Mouse (Mus musculus): ENCODE measurements around the gene Smg7. TPM values are rescaled to one million over a fixed set of nuclear protein-coding genes. Genes with fewer than 3 reads are reported as not detected.
"Not testable (repeated sequence)": the region's sequence is repeated elsewhere in the genome, so short reads cannot be mapped to it uniquely, and the experiment has no call there.

The Smg7 gene
- total RNA-seq (2022): 100 to 1,000 TPM in 2 of 4 experiments, 10 to 100 TPM in 2; 79.1 to 117 (median 92.9) TPM

DNA sequence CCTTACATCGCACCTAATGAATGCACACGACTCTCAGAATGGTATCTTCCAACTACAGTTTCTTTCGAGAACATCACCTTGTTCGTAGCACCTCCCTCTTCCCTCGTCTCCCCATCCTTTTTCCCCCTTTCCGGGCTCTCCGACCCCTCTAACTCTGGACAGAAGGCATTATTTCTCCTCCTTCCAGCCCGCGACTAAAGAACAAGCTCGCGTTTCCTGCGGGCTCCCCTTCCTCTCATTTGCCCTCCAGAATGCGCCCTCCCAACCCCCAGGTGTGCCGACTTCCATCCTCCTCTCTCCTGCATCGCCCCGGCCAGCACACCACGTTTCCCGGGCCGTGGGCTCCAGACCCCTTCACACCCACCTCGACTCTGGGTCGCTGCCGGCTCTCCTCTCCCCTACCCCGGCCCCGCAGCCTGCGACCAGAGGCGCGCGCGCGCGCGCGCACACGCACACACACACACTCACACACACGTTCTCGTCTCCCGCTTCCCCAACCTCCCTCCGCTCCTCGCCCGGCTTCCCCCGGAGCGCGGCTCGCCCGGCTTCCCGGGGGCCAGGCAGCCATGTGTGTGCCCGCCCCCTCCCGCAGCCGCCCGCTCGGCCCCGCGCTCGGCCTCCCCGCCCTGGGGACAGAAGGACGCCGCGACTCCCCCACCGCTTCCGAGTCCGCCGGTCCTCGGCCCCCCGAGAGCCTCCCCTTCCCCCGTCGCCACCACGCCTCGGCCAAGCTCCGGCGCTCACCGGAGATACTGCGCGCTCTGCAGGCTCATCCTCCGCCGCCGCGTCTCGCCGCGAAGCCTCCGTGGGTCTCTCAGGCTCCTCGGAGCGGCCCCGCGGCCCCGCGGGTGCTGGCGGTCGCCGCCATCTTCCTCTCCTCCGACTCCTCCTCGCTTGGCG lies at the start of gene Smg7:
Smg7 (minus strand) TSS at position 882 of the 900 bp plus-strand sequence.
- peak; percentile 15 to 43 for DNase-seq (ENCODE audit: low spot score in 2 of 2)

- DNase-seq (ENCODE audit: low spot score in 2 of 2): no peak
These were observed 40.5 kb upstream of the Smg7 start for GRCm38 (mm10) chr1:152942977-152943376.

DNA sequence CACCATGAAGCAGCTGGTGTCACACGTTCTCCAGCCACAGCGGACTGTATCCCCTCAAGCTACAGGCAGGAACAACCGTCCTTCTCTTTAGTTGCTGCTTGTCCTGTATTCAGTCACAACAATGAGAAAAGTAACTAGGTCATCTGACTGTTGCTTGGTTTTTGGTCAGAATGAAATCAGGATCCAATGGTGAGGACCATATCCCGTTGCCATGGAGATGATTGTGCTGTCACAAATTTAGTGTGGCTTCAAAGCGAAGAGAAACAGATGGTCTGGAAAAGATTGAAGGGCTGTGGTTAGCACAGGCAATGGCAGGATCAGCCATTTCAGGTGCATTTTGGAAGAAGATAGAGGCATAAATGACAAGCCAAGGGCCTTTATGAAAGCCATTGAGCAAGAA lies 33.9 kb upstream of the Smg7 start:
- DNase-seq (ENCODE audit: low spot score in 2 of 2): no peak

DNA sequence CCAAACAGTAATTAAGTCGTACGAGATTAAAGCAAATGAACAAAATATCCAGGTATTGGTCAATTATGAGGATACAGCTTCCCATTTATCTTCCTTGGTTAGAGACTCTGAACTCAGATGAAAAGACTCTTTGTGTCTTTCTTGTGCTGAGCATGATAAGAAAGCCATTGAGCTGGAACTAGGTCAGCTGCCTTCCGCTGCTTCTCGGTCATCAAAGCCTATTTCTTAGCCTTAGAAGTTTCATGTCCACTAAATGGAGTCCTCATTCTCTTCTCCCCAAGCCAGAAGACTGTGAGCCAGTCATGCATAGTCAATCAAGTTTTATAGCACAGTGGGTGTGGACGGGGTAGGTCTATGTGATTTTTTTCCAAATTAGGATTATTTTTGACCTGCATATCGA lies 33.0 kb upstream of the Smg7 start:
- no peak for DNase-seq (ENCODE audit: low spot score in 2 of 2)

DNA sequence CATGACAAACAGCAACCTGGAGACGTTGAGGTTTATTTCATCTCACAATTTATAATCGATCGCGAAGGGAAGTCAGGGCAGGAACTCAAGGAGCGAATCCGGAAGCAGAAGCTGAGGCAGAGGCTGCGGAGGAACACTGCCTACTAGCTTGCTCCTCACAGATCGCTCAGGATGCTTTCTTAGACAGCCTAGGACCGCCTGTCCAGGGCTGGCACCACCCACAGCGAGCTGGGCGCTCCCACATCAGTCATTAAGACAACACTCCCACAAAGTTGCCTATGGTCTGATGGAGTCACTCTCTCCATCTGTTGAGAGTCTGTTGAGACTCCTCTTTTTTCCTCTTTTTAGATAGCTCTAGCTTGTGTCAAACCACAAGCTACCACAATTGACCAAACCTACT lies 31.5 kb upstream of the Smg7 start:
- no peak for DNase-seq (ENCODE audit: low spot score in 2 of 2)

DNA sequence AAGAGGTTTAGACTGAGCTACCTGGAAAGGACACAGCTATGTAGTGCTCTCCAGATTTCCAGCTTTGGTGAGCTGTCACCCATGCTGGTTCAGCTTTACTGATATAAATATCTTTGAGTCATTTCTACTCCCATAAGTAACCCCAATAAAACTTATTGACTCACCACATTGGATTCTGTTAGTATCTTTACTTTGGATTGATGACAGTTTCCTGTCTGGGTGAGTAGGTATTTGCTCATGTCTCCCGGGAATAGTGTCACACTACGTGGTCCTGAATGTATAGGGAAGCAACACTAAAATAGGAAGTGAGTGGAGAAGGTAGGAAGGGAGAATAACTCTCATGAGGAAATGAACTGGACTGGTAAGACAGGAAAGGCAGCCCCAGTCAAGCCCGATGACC lies 19.3 kb upstream of the Smg7 start:
- DNase-seq (ENCODE audit: low spot score in 2 of 2): no peak

GRCm38 (mm10) chr1:152917626-152918025 lies 15.2 kb upstream of the Smg7 start:
- no peak for DNase-seq (ENCODE audit: low spot score in 2 of 2)

DNA sequence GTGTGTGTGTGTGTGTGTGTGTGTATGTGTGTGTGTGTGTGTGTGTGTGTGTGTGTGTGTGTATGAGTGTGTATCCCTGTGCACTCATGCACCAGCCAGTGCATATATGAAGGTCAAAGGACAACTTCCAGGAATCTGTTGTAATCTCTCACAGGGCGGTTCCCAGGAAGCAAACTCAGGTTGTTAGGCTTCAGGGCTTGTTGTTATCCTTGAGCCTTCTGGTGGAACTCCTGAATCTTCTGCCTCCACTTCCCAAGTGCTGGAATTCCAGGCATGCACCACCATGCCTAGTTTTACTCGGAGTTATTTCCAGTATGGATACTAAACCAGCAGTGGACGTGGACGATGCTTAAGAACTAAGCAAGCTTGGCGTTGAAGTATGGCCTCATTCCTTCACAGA lies 14.5 kb upstream of the Smg7 start:
- no peak for DNase-seq (ENCODE audit: low spot score in 2 of 2)

DNA sequence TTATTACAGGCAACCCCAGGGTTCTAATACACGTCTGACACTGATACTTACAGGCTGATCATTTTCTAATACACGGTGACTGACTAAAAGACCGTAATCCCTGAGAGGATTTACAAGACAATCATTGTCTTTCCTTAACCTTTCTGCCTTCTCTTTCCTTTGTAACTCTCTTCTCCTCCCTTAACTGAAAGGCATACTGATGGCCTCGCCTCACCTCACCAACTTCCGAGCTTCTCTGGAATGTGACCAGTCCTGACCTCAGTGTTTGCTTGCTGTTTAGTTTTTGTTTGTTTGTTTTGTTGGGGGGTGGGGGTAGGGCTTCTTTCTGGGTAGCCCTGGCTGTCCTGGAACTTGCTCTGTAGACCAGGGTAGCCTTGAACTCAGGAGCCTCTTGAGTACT lies 13.3 kb upstream of the Smg7 start:
- no peak for DNase-seq (ENCODE audit: low spot score in 2 of 2)

GRCm38 (mm10) chr1:152913483-152914460 lies 11.3 kb upstream of the Smg7 start:
- DNase-seq (ENCODE audit: low spot score in 2 of 2): no peak

- peak; percentile 79 to 81 for DNase-seq (ENCODE audit: low spot score in 2 of 2)
These were observed 2.0 kb upstream of the Smg7 start for GRCm38 (mm10) chr1:152904469-152904868.

DNA sequence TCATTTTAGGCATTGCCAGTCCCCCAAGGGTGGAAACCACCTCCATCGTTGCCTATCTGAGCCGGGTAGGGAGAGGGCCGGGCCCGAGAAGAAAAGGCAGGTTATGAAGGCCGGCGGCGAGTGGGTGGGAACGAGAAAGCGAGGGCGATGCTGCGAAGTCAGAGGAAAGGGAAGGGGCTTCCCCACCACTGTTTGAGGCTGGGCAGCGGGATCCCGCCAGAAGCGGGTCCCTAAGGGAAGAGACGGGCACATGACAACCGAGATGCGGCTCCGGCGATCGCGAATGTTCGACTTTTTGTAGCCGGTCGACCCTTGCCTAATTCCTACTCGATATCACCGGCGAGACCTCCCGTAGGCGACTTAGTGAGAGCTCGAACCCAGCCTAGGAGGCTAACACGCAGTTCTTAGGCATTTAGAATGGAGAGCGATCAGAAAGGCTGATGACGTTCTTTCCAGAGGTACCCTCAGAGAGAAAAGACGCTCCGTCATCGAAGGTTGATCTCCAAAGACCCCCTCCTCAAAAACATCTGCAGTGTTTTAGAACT lies 1.2 kb upstream of the Smg7 start:
- no peak for DNase-seq (ENCODE audit: low spot score in 2 of 2)

DNA sequence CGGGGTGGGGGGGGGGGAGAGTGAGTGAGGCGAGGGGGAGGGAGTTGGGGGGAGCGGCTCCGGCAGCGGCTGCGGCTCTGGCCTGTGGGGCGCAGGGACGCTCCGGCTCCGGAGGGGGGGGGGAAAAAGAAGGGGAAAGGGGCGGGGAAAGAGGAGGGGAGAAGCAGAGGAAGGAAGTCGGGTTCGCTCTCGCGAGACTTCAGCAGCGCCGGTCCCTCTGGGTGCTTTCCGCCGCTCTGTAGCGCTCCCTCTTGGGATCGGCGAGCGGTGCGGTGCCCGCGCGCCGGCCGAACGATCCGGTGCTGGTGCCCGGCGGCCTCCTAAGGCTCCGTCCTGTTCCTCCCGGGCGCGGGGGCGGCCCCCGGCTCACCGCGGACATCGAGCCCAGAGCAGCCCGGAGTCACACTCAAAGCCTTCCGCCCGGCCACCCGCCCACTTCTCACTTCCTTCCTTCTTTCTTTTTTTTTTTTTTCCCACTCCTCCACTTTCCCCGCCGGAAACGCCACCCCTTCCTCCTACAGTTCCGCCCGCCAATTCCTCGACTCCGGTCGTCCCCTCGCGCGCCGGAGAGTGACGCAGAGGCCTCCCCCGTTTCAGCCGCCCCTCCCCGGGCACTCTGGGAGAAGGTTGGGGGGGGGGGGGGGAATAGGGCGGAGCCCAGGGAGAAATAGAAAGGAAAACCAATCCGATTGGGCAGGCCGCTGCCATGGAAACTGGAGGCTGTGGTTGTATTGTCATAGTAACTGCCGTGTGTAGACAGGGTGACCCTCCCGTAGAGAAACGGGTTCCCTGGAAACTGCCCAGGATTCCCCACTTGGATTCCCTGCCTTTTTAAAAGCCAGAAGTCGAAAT lies 445 bp upstream of the Smg7 start:
- peak; percentile 97 for DNase-seq (ENCODE audit: low spot score in 2 of 2)

DNA sequence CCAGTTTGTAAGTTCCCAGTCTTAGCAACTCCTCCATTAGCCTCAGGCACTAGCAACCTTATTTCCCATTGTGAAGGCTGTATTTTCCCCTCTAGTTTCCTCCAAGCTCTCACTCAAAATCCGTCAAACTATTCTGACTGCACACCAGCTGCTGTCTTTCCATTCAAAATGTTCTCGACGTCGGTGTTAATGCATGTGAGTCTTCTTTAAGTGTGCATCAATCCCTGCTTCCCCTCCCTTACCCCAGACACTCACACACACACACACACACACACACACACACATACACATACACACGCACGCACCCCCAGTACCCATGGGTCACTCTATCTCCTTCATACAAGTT lies 1.1 kb downstream of the Smg7 start:
- DNase-seq (ENCODE audit: low spot score in 2 of 2): no peak

GRCm38 (mm10) chr1:152888086-152888485 lies 14.4 kb downstream of the Smg7 start:
- not testable (repeated sequence) for DNase-seq (ENCODE audit: low spot score in 2 of 2)

DNA sequence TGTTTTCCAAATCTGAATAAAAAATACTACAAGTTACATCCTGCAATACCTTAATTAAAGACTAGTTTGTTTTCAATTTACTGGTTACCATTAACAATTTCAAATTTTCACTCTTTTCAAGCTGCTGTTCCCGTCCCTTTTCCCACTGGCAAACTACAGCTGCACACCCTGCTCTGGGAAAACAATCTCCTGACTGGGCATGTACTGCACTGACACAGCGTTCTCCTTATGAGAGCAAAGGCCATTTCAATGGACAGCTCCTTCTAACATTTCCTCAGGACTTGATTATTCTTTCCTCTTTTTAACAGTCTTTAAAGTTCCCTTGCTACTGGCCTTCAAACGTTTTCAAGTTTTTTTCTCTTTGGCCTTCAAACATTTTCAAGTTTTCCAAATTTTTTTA lies 31.4 kb downstream of the Smg7 start:
- no peak for DNase-seq (ENCODE audit: low spot score in 2 of 2)

DNA sequence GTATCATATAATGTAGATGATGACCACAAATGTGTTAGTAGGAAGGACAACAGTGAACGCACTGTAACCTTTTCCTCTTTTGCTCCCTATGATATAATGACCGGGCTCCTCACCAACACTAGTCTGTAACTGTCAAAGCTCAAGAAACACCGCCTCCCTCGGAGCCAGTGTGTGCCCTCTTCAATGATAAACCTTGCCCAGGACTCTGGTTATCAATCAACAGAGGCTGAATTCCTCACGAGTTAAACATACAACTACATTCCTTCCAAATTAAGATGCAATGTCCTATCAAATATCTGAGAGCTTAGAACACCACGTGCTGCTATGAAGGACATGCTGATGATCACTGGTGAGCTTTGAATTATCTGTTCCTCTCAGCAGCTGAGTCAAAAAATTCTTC lies 32.5 kb downstream of the Smg7 start:
- DNase-seq (ENCODE audit: low spot score in 2 of 2): no peak

DNA sequence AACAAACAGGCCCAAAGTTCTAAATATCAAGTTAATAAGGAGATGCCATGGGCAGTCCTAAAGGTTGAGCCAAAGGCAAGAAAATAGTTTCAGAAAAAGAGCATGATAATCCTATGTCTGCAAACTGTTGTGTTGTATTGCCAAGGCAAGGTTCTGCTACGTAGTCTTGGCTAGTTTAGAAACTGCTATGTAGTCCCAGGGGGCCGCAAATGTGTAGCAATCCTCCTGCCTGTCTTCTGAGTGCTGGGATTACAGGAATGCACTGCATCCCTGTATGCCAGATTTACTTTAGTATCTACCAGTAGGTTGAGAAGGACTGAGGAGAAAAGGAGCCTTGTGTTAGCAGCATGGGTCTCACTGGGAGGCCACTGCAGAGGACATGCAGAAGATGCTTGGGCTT lies 55.6 kb downstream of the Smg7 start:
- DNase-seq (ENCODE audit: low spot score in 2 of 2): no peak

- no peak for DNase-seq (ENCODE audit: low spot score in 2 of 2)
These were observed 57.2 kb downstream of the Smg7 start for GRCm38 (mm10) chr1:152845211-152845730.

DNA sequence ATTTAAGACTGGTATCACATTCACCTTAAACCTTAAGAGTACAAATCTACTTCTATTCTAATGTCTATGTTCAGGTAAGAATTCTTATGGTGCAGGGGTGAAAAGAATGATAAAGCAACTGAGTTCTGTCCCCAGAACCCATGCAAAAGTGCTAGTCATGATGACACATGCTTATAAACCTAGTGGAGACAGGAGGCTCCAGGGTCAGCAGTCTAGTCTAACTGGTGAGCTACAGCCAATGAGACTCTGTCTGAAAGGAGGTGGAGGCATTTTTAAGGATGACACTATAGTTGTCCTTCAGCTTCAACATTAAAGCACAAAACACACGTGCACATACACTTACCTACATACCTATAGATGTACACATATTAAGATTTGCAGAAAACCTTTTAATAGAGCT lies 57.8 kb downstream of the Smg7 start:
- DNase-seq (ENCODE audit: low spot score in 2 of 2): no peak

DNA sequence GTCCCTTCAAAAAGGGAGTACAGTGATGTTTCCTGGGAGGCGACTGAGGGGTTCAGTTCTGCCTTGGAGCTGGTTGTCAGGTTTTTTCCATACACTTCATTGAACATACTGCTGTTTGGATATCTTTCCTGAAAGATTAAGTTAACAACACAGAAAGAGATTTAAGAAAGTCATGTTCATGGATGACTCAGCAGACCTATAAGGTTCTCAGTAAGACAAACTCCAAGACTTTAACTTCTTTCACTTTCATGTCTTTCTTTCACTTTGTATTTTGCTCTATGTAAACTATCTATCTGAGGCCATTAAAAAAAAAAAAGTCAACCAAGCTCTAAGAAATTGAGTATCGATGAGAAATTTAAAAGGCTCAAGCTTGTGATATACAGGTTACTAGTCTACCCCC lies 61.4 kb downstream of the Smg7 start:
- no peak for DNase-seq (ENCODE audit: low spot score in 2 of 2)
